Mouse (Mus musculus): ENCODE data around the gene Vmn2r90.

GRCm38 (mm10) chr17:17655829-17656176, 47.7 kb upstream of the Vmn2r90 start:
- no peak for TF ChIP-seq GATA1 (IDR thresholded peaks at IDR 0.05; ENCODE audit: borderline replicate concordance, low read length)
- no peak for TF ChIP-seq FLI1 (IDR thresholded peaks at IDR 0.05; ENCODE audit: low read length)

Measured in megakaryocyte, embryonic 14.5 days (primary cell).